Mouse (Mus musculus) B cell, adult 67 days (primary cell): Measurements from ENCODE around the gene Klhl41. TPM values are rescaled to one million over a fixed set of nuclear protein-coding genes. Genes with fewer than 3 reads are reported as not detected.

Experiments
- total RNA-seq, 2 experiments: library from RNA; stranded (reverse); gene quantifications; 4 replicates each; pipeline ENCODE4 v1.2.4; 2023

The Klhl41 gene
- 1 to 10 TPM in 1 of 2 experiments, under 1 TPM in 1; 0.29 to 3.7 TPM for total RNA-seq

DNA sequence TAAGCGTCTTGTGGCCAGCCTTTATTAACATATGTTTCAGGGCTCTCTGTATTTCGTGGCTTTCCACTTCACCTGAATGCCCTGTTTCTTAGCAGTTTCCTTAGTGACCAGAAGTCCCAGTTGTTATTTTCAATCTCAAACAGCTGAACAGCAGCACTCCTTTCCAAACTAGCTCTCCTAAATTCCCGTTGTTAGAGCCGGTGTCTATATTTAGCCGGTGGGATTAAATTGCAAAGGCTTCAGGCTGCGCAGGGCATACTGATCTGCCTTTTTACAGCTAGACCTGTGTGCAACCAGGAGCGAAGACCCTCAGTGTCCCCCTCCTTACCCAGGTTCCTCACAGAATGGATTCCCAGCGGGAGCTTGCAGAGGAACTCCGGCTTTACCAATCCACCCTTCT, at the start of gene Klhl41:
Gene Klhl41 (plus strand): TSS at position 268 of the 400 bp plus-strand sequence.

DNA sequence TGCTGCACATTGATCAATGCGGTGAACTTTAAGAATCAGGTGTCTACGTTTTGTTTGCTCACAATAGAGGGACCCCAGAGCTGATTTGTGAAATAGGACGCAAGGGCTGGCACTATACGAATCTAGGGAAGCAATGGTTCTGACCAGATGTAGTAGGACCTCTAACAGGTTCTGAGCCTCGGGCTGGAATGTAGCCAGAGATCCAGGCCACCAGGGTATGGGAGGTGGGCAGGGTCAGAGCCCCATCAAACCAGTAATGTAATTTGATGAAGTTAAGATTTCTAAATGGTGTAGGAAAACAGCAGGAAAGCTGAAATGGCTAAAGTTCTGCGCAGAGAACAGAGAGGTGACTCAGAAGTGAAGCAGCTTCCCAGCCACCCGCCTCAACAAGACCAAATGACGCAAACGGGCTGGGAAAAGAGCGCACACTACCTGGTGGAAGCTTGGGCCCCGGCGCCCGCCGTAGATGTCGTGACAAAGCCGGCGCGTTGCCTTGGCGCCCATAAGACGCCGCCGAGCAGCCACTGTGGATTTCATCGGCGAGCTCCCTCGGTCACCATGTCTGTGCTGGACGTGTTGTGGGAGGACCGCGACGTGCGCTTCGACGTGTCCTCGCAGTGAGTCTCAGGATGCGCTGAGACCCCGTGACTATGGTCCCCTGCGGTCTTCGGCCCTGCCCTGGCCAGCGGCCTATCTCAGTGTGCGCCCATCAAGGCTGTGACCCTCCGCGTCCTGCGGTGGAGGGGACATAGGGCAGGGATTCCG, 23.0 kb upstream of the Klhl41 start, which contains the start of gene Bbs5:
Gene Bbs5 (plus strand): TSS at position 446 of the 765 bp plus-strand sequence.

DNA sequence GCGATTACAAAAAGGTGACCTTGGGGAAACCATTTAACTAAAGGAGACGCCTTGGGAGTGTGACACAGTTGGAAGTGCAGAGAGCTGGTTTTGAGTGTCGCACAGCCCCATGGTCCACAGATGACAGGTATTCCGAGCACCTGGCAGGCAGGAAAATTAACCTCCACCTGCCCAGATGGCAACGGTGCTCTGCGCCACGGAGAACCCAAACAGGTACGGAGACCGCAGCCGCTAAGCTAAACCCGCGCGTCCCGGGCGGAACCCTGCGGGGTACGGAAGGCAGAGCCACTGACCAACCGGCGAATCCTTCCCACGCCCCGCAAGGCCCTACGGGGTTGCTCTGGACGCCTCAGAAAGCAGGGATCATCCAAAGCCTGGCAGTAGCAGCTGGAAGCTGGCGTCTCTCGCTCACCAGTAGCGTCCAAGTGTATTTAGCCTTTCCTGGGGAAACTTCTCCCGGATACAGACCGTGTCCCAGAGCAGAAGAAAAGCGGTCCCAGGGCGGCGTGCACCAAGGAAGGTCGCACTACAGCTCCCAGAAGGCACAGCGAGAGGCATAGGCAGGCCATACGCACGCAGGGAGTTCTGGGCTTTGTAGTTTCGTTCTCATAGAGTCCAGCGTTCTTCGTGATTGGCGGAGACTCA, 43.2 kb downstream of the Klhl41 start, which contains the start of gene Fastkd1:
Gene Fastkd1 (minus strand): TSS at position 536 of the 645 bp plus-strand sequence.

DNA sequence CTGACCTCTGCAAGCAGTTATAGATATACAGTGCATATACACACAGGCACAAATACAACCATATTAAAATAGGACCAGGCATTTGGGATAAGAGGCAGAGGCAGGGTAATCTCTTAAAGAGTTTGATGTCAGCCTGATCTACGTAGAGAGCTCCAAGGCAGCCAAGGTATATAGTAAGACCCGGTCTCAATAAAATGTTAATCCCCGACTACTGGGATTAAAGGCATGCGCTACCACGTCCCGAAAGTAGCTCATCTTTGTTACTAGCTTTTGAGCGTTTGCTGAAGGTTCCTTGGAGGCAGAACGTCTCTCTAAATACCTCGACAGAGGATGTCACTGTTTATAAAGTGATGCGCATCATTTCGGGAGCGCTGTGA, 52.3 kb downstream of the Klhl41 start, which contains the start of gene Ppig:
Gene Ppig (plus strand): TSS at position 273 of the 377 bp plus-strand sequence.

Other genes starting within 250 kb of the Klhl41 start
- not detected for gene Lrp2, start 84.1 kb upstream of the Klhl41 start, total RNA-seq
- gene Bbs5, start 22.9 kb upstream of the Klhl41 start, total RNA-seq = 1 to 10 TPM in 1 of 2 experiments, under 1 TPM in 1; 0.58 to 1.2 TPM
- gene Fastkd1, start 43.4 kb downstream of the Klhl41 start, total RNA-seq = 10 to 100 TPM; 23.7 to 35.2 TPM
- gene Ppig, start 52.4 kb downstream of the Klhl41 start, total RNA-seq = 100 to 1,000 TPM in 1 of 2 experiments, 10 to 100 TPM in 1; 99.2 to 105 TPM
- 1 to 10 TPM; 1.9 to 4.2 TPM for gene Ccdc173, start 119.5 kb downstream of the Klhl41 start, total RNA-seq
- 10 to 100 TPM; 37.7 to 47.8 TPM for gene Phospho2, start 119.5 kb downstream of the Klhl41 start, total RNA-seq
- gene Klhl23, start 151.8 kb downstream of the Klhl41 start, total RNA-seq = under 1 TPM in 1 of 2 experiments, not detected in 1; 0.21 TPM
- gene Ssb, start 191.4 kb downstream of the Klhl41 start, total RNA-seq = 100 to 1,000 TPM; 180 to 187 TPM
- 10 to 100 TPM; 24.7 to 27.7 TPM for gene Mettl5, start 215.5 kb downstream of the Klhl41 start, total RNA-seq
- 10 to 100 TPM; 86.2 to 91.3 TPM for gene Ubr3, start 227.1 kb downstream of the Klhl41 start, total RNA-seq